Mouse (Mus musculus) ES-Bruce4 (cell line): ENCODE measurements around the gene Fam219b.

Experiments used
- CTCF ChIP-seq: IDR thresholded peaks from one replicate; pipeline ENCODE4 v1.8.1; 2011; ENCODE audit warnings: low read depth, low read length
- EP300 ChIP-seq: IDR thresholded peaks from 2 replicates; pipeline ENCODE4 v1.6.1; 2011; ENCODE audit warnings: low read depth, low read length; ENCODE audit not compliant: insufficient read depth
- POLR2A ChIP-seq: IDR thresholded peaks from one replicate; pipeline ENCODE4 v1.8.1; 2011; ENCODE audit warnings: low read length; ENCODE audit not compliant: insufficient read depth

DNA sequence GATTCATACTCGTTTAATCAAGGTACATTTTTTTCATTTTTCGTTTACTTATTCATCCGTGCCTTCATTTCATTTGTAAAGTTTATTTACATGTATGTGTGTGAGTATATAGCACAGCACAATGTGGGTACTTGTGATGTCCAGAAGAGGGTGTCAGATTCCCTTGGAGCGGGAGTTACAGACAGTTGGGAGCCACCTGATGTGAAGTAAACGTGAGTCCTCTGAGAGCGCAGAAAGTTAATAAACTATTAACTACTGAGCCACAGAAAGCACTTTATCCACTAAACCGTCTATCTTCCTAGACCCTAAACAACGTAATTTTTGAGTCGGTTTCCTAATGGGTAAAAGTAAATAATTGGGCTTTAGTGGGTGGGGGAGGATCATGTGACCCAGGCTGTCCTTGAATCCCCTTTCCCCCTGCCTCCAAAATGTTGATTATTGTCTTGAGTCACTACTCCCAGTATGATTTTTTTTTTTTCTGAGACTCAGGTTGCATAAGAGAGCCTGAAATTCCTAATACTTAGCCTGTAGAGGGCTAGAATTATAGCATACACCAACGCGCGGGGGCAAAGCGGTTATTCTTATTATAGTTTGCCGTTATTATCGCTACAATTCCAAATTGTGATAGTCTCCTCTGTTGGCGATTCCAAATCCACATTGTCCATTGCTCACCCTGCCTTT, 16.8 kb upstream of the Fam219b start:
- TF ChIP-seq POLR2A: no peak
- no peak for TF ChIP-seq EP300
- no peak for TF ChIP-seq CTCF
